Mouse (Mus musculus) forebrain, embryonic 12.5 days (tissue): ENCODE measurements around the gene Tll2. TPM values are rescaled to one million over a fixed set of nuclear protein-coding genes. Genes with fewer than 3 reads are reported as not detected.

Source experiments
- ATAC-seq: fragments of 200-750 bp; cut with Nextera tagmentation; 2 replicates; pipeline ENCODE4 v1.8.0; 2017; ENCODE audit warnings: moderate TSS enrichment; ENCODE audit not compliant: low FRiP score
- H3K27ac ChIP-seq: fragments of 300-500 bp; sonication (generic); 2 replicates; pipeline ENCODE4 v1.5.1; 2016; ENCODE audit warnings: mild to moderate bottlenecking
- H3K27me3 ChIP-seq: fragments of 300-500 bp; sonication (generic); 2 replicates; pipeline ENCODE4 v1.6.1; 2016; ENCODE audit warnings: mild to moderate bottlenecking
- H3K36me3 ChIP-seq: fragments of 300-500 bp; sonication (generic); replicated peaks from 2 replicates; pipeline ENCODE4 v1.6.1; 2016; ENCODE audit warnings: mild to moderate bottlenecking
- H3K4me1 ChIP-seq: fragments of 300-500 bp; sonication (generic); 2 replicates; pipeline ENCODE4 v1.6.1; 2016
- H3K4me2 ChIP-seq: fragments of 300-500 bp; sonication (generic); 2 replicates; pipeline ENCODE4 v1.6.1; 2016; ENCODE audit warnings: mild to moderate bottlenecking, moderate library complexity
- H3K4me3 ChIP-seq: fragments of 300-500 bp; sonication (generic); replicated peaks from 2 replicates; pipeline ENCODE4 v1.5.1; 2016; ENCODE audit warnings: mild to moderate bottlenecking
- H3K9ac ChIP-seq: fragments of 300-500 bp; sonication (generic); 2 replicates; pipeline ENCODE4 v1.6.1; 2016; ENCODE audit warnings: mild to moderate bottlenecking
- H3K9me3 ChIP-seq: fragments of 300-500 bp; sonication (generic); 2 replicates; pipeline ENCODE4 v1.6.1; 2016
- WGBS: fragments of 180-500 bp; shearing (Covaris S2); methylation state at CpG from one replicate; pipeline ENCODE4 v1.1.7; 2016; 5-methylcytosine and 5-hydroxymethylcytosine counted together
- polyA plus RNA-seq: library from polyadenylated mRNA; unstranded; fragments of >200 nt; fragmentation: Nextera tagmentation; extraction: Ambion mirVana; gene quantifications from 2 replicates; pipeline ENCODE4 v1.2.1, GENCODE M21; 2016

The Tll2 gene
- 0.83 and 0.86 TPM in 2 replicates for polyA plus RNA-seq

DNA sequence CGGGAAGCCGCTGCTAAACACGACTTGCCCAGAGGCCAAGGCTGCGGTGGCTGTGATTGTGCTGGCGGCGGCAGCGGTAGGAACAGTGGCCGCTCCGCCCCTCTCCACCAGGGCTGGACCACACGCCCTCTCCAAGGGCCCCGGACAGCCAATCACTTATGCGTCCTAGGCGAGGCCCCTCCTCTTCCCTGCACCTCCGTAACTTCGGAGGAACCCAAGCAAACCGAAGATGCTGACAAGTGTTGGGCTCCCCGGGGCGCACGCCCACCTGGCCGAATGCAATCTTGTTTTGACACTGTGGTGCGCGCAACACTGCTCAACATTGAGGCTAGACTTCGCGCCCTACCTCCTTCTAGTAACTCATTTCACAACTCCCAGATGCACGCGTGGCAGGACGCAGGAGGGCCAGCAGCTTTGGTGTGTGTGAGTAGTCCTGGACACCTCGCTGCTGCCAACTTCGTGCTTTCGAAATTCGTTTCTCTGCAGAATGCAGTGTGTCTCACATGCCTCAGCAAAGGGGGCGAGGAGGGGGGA lies at the start of gene Tll2:
Tll2 (minus strand) TSS at position 25 of the 534 bp plus-strand sequence.
- no peak within 1 kb of the TSS for H3K27ac ChIP-seq
- peak; percentile 94 for ATAC-seq

DNA sequence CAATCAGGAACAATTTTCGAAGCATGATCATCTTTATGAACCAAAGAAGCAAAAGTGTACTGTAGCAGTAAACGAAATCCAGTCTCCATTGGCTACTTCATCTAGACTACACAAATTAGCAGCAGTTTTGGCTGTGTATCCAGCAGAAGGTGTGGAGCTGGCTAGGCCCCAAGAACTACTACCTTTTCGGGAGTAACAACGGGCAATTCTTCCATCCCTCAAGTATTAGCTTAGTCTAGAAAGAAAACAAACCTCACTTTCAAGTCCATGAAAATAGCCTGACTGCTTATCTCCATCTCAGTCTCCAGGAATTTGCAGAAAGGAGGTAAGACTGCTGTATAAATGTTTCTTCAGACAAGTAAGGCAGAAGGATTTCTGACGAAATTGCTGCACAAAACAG lies 47.9 kb upstream of the Tll2 start:
- no peak overlapping the region for H3K9ac ChIP-seq

More for the DNA sequence above, at the start of gene Tll2:
- peaks cover 78% of the 10 kb centered on the region for H3K27me3 ChIP-seq
- peaks cover 5% of the 10 kb centered on the region; the same call in 1 of the 2 replicates for H3K36me3 ChIP-seq
- H3K9ac ChIP-seq, result peak within 1 kb of the TSS; percentile 54
- peak within 1 kb of the TSS; percentile 48 for H3K4me3 ChIP-seq
- no peaks in the 10 kb centered on the region for H3K9me3 ChIP-seq
- H3K4me2 ChIP-seq, result peak within 1 kb of the TSS; percentile 94
- H3K4me1 ChIP-seq, result peaks cover 20% of the 10 kb centered on the region
- under 1% methylated on average over 32 of the region's 32 CpGs for WGBS

DNA sequence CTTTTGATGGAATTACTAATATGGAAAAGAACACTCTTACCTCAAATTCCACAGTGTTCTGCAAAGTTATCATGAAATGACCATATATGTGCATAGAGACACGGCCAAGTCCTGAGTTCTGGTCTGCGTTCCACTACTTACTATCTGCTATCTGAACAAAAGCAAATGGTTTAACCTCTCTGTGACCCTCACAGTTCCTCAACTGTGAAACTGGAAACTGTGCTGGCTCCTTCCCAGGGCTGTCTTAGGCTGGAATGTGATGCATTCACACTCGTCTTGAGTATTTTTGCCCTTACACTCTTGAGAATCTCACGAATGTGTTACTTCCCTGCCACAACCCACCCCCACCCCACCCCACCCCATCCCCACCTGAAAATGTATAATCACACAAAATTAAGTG lies 42.3 kb upstream of the Tll2 start:
- Histone ChIP-seq H3K27ac (no peak overlapping the region), H3K27me3 (no peaks in the 10 kb centered on the region), H3K36me3 (peaks cover 14% of the 10 kb centered on the region), H3K4me3 (no peak overlapping the region), H3K4me2 (no peak overlapping the region), H3K4me1 (no peaks in the 10 kb centered on the region), H3K9me3 (no peaks in the 10 kb centered on the region), H3K9ac (no peak overlapping the region)
- whole genome bisulfite sequencing, result 78% methylated on average over 4 of the region's 4 CpGs
- no peak for ATAC-seq

More for the DNA sequence above, 47.9 kb upstream of the Tll2 start:
- H3K9me3 ChIP-seq, result no peaks in the 10 kb centered on the region
- no peak overlapping the region for H3K4me2 ChIP-seq
- no peak overlapping the region for H3K27ac ChIP-seq
- no peak overlapping the region for H3K4me3 ChIP-seq
- 90% methylated on average over 5 of the region's 5 CpGs for WGBS
- H3K27me3 ChIP-seq, result no peaks in the 10 kb centered on the region
- H3K4me1 ChIP-seq, result 0 out of 2 replicates have a peak, but pooled peaks cover 3% of the 10 kb centered on the region
- no peak for ATAC-seq
- no peaks in the 10 kb centered on the region; the same call in 1 of the 2 replicates for H3K36me3 ChIP-seq

DNA sequence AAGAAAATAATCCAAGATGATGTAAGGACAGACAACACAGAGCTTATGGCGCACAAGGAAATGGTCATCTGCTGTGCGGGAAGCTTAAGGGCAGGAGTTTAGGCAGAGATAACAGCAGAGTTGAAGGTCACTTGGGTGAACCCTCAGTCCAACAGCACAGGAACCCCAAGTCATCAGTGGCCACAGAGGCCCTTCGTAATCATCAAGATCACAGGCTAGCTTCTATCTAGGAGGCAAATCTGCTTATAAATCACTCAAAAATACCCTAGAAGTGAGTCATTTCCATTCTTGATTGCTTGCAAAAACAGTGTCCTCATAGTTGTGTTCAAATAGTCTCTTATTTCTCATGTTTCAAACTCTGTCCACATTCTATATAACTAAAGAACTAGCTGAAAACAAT lies 41.6 kb upstream of the Tll2 start:
- WGBS, result 94% methylated on average over 3 of the region's 3 CpGs
- H3K4me1 ChIP-seq, result no peaks in the 10 kb centered on the region
- ATAC-seq, result no peak
- no peaks in the 10 kb centered on the region for H3K9me3 ChIP-seq
- H3K4me2 ChIP-seq, result no peak overlapping the region
- H3K27ac ChIP-seq, result no peak overlapping the region
- H3K9ac ChIP-seq, result no peak overlapping the region
- no peak overlapping the region for H3K4me3 ChIP-seq
- H3K27me3 ChIP-seq, result no peaks in the 10 kb centered on the region
- H3K36me3 ChIP-seq, result peaks cover 14% of the 10 kb centered on the region

DNA sequence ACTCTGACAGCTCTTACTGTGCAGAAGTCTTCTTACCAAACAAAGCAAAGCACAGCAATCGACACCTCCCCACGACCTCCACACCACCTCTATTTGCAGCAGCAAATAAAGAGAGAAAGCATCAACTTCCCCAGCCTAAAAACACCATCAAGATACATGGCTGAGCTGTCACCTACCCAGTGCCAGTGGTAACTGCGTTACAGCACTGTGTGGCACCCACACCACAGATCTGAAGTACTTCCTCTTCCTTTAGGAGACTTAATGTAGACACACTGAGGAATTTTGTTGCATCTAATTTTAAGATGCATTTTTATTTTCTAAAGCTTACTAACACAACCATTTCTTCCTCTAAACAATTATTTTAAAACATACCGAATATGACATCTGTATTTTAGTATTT lies 39.6 kb upstream of the Tll2 start:
- H3K36me3 ChIP-seq, result peaks cover 33% of the 10 kb centered on the region
- ATAC-seq, result no peak
- H3K27me3 ChIP-seq, result no peaks in the 10 kb centered on the region
- H3K9me3 ChIP-seq, result no peaks in the 10 kb centered on the region
- H3K27ac ChIP-seq, result no peak overlapping the region
- H3K4me1 ChIP-seq, result no peaks in the 10 kb centered on the region
- no peak overlapping the region for H3K9ac ChIP-seq
- H3K4me2 ChIP-seq, result no peak overlapping the region
- H3K4me3 ChIP-seq, result no peak overlapping the region
- WGBS, result 96% methylated on average over 4 of the region's 4 CpGs

DNA sequence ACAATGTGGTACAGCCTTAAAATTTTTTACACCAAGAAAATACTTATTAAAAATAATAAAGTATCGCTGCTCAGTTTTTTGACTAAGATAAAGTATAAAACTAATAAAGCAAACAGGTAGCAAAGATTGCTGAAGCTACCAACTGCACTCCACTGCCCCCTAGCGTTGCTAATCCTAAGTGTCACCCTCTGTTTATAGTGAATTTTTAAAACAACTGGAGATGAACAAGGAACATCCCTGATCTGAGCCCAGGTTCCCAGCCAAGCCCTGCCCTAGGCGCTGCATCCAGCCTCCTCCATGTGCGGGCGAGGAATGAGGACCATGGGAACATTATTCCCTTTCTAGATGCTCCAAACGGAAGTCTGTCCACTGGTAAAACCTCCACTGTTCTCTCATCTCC lies 37.9 kb upstream of the Tll2 start:
- ATAC-seq, result no peak
- Histone ChIP-seq H3K4me3 (no peak overlapping the region), H3K4me2 (no peak overlapping the region), H3K9ac (no peak overlapping the region), H3K36me3 (peaks cover 45% of the 10 kb centered on the region), H3K27ac (no peak overlapping the region), H3K9me3 (no peaks in the 10 kb centered on the region), H3K4me1 (no peaks in the 10 kb centered on the region), H3K27me3 (no peaks in the 10 kb centered on the region)
- 67% methylated on average over 6 of the region's 6 CpGs for WGBS

DNA sequence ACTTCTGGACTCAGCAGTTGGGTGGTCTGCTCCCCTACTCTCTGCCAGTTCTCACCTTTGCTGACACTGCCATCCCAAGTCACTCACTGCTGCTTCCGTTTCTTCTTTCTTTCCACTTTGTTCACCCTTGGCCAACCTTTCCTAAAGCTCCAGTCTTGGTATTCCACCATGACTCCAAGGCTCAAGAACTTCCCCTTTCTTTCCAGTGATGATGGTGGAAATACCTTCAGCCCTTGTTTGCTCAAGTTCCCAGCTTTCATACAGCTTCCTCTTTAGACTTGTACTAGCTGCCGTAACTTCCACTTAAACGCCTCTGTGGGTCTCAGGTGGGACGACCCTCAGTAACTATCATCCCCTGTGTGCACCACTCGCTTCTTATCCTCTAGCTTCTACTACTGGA lies 35.4 kb upstream of the Tll2 start:
- Histone ChIP-seq H3K9me3 (no peaks in the 10 kb centered on the region), H3K4me3 (no peak overlapping the region), H3K4me1 (no peaks in the 10 kb centered on the region), H3K9ac (no peak overlapping the region), H3K36me3 (peaks cover 61% of the 10 kb centered on the region), H3K27me3 (no peaks in the 10 kb centered on the region), H3K4me2 (no peak overlapping the region), H3K27ac (no peak overlapping the region)
- ATAC-seq, result no peak
- 94% methylated on average over 5 of the region's 5 CpGs for WGBS

DNA sequence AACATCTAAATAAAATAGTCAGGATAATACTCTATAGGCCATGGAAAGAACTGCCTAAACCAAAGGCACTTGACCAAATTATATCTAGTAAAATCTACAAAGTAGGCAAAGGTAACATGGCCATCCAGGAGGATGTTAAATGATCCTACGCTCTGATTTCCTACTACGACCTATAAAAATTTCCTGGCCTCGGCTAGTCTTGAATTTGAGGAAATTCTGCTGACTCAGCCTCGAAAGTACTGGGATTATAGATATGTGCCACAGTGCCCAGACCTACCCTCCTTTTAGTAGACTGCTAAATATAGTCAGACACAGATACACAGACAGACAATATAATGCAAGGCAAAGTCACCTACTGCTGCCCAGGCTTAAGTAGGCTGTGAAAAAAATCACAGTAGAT lies 27.1 kb upstream of the Tll2 start:
- H3K4me2 ChIP-seq, result no peak overlapping the region
- H3K4me1 ChIP-seq, result no peaks in the 10 kb centered on the region
- no peak overlapping the region for H3K27ac ChIP-seq
- no peak overlapping the region for H3K9ac ChIP-seq
- WGBS, result 98% methylated on average over 4 of the region's 4 CpGs
- H3K9me3 ChIP-seq, result no peaks in the 10 kb centered on the region
- ATAC-seq, result no peak
- H3K36me3 ChIP-seq, result peaks cover 71% of the 10 kb centered on the region
- H3K27me3 ChIP-seq, result no peaks in the 10 kb centered on the region
- no peak overlapping the region for H3K4me3 ChIP-seq

DNA sequence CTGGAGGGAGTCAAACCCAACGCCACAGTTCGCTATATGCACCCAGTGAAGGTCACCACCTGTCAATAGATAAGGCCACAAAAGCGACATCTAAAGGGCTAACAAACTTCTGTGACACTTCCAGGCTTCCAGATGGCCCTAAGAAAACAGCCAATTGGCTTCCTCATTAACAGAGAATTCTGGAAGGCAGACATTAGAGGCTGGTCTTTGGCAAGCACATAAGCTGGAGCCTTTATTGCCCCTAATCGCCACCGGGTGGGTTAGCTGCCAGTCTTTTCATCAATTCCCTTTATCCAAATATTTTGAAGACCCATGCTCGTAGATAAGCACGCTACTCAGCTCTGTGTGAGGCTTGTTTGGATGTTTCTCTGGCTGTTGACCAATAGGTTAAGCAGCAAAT lies 1.7 kb upstream of the Tll2 start:
- Histone ChIP-seq H3K4me1 (peaks cover 20% of the 10 kb centered on the region), H3K9me3 (no peaks in the 10 kb centered on the region), H3K36me3 (peaks cover 8% of the 10 kb centered on the region), H3K27ac (no peak overlapping the region), H3K9ac (no peak overlapping the region), H3K27me3 (peaks cover 63% of the 10 kb centered on the region), H3K4me3 (no peak overlapping the region), H3K4me2 (no peak overlapping the region)
- ATAC-seq, result no peak
- 65% methylated on average over 7 of the region's 7 CpGs for WGBS

DNA sequence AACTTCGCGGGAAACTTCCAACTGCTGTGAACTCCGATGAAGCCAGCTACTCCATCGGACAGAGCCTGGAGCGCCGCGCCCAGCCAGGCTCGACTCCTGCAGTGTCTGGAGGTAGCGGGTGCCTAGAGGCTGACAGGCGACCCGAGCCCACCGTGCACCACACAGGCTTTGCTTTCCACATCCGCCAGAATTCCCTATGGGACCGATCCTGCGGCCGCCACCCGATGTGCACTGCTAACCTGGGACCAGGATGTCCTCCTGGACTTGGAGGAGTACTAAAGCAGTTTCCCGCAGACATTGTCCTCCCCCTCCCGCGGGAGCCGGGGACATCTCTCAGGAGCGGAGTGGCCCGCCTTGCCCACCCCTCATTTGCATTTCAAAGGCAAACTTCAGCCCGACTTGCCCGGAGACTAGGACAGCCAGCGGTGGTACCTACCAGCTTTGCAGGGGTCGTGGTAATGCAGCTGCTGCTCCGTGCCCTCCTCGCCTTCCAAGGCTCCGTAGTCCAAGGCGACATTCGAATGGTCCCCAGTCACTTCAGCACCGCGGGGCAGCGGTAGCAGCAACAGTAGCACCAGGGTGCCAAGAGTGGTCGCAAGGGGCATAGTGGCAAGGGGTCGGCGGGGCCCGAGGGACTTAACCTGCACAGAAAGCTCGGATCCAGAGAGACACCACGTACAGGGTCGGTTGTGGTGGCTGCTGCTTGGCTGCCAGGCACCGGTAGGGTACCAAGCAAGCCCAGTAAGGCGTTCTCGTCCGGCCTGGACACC lies 409 bp downstream of the Tll2 start:
- ATAC-seq, result peak; percentile 52
- Histone ChIP-seq H3K4me3 (peak overlapping the region; percentile 48), H3K9me3 (no peaks in the 10 kb centered on the region), H3K36me3 (peaks cover 4% of the 10 kb centered on the region; the same call in 1 of the 2 replicates), H3K27me3 (peaks cover 84% of the 10 kb centered on the region), H3K9ac (peak overlapping the region; percentile 54), H3K4me2 (peak overlapping the region; percentile 94), H3K4me1 (peaks cover 20% of the 10 kb centered on the region), H3K27ac (no peak overlapping the region)
- under 1% methylated on average over 46 of the region's 46 CpGs for WGBS

DNA sequence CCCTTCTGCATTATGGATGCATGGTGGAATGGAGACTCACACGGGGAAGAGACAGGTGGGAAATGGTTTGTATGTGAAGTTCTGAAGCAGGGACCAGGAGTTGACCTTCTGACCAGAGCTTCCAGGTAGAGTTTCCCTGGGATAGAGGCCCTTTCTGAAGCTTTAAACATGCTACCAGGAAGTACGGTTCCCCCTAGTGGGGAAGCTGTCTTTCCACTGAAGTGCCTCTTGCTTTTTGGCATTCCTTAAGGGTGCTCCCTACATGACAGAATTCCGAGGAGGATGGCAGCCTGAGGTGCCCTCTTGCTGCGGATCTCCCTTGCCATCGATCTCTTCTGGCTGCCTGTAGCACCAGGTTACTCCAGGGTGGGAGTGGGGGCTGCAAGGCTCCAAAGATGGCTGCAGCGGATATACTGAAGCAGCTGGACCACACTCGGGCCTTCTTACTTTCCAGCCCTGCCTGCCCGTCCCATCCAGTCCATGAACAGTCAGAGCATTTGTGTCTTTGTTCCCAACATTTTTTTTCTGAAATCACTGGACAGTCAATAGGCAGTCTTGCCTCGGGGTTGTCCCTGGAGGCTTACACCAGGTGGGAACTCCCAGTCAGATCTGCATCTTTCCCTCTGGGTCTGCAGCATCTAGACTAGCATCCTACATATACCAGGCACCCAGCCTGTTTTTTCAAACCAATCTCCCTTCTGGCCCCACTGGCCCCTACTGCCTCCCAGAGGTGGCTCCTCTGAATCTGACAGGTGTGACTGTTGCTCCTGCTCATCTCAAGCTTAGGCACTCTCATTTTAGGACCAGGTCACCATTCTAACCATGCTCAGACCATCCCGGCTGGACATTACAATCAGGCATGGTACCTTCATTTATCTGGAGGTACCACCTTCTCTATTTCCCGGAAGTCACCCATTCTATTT lies 2.2 kb downstream of the Tll2 start:
- Histone ChIP-seq H3K4me2 (no peak overlapping the region), H3K36me3 (no peaks in the 10 kb centered on the region), H3K4me3 (no peak overlapping the region), H3K4me1 (peaks cover 20% of the 10 kb centered on the region), H3K27me3 (peaks cover 91% of the 10 kb centered on the region), H3K9ac (no peak overlapping the region), H3K9me3 (no peaks in the 10 kb centered on the region), H3K27ac (no peak overlapping the region)
- ATAC-seq, result no peak
- WGBS, result 63% methylated on average over 11 of the region's 11 CpGs

DNA sequence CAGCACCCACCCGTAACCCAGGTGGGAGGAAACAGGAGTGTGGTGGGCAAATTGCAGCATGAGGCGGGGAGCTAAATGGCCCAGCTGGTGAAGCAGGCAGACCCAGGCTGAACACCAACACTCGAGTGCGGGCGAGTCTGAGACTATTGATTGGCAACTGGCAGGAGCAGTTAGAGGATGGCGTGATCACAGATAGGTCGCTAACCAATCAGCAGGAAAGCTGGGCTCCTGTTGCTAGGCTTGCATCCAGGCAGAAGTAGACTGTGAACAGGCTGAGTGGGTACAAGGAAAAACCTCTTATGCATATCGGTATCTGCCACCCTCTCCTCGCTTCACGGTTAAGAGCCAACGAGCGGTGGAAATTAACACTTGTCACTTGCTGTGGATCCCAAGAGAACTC lies 9.0 kb downstream of the Tll2 start:
- no peaks in the 10 kb centered on the region for H3K36me3 ChIP-seq
- 85% methylated on average over 12 of the region's 12 CpGs for WGBS

More for the DNA sequence above, 9.0 kb downstream of the Tll2 start:
- Histone ChIP-seq H3K4me2 (no peak overlapping the region), H3K4me3 (no peak overlapping the region), H3K27me3 (peaks cover 87% of the 10 kb centered on the region), H3K27ac (no peak overlapping the region), H3K9me3 (no peaks in the 10 kb centered on the region), H3K9ac (no peak overlapping the region), H3K4me1 (peaks cover 6% of the 10 kb centered on the region; the same call in 1 of the 2 replicates)
- no peak for ATAC-seq
